Mouse (Mus musculus) urinary bladder, adult 2 months (tissue): ENCODE measurements at regions not wholly inside any gene's neighbourhood (a gene's known extent, or its start where the extent isn't known, plus 50 kb on each side); places are given as distances from the start of the nearest gene placed in this dataset.

ENCODE experiments used
- DNase-seq: peaks from one replicate; pipeline ENCODE4 v3.0.0; 2022; ENCODE audit warnings: low spot score

- no peak for DNase-seq
Observed at GRCm38 (mm10) chr3:50940656-50941055, 283.6 kb upstream of the Noct start.

- no peak for DNase-seq
Observed at GRCm38 (mm10) chr3:50953456-50953855, 270.8 kb upstream of the Noct start.

- DNase-seq, result no peak
Observed at GRCm38 (mm10) chr3:50970386-50970785, 253.9 kb upstream of the Noct start.

DNA sequence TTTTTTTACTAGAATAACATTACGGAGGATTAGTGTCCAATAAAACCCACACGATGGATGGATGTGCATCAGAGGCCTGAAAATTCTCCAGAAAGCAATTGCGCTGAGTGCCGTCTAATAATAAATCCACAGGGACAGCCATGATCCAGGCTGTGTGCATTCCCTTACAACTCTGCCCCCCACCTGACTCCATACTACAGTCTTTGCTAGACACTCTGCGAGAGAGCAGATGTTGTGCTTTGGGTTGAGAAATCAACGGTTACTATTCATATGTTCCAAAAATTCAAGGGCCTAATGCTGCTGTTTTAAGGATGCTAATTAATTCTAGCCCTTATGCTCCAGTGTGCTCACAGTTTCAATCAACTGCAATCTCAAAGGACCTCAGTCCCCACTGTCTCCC, 251.2 kb upstream of the Noct start:
- no peak for DNase-seq

- DNase-seq, result no peak
Observed at GRCm38 (mm10) chr3:50976141-50976780, 248.0 kb upstream of the Noct start.

DNA sequence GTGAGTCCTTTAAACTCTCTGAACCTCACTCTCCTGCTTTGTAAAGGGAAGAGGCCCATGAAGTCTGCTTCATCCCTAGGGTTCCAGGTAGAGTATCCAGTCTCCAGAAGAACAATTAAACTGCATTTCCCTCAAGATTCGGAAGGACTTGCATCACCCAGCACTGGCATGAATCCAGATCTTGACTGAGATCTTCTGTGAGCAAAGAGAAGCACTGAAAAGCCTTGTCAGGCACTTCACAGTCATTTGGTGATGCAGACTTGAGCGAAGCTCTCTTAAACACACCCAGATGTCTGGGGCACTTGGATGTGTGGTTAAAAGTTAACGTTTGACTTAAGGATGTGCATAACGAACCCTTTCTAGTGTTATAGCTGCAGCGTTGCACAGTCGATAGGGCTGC, 247.4 kb upstream of the Noct start:
- no peak for DNase-seq

GRCm38 (mm10) chr3:50978636-50979035, 245.6 kb upstream of the Noct start:
- no peak for DNase-seq

DNA sequence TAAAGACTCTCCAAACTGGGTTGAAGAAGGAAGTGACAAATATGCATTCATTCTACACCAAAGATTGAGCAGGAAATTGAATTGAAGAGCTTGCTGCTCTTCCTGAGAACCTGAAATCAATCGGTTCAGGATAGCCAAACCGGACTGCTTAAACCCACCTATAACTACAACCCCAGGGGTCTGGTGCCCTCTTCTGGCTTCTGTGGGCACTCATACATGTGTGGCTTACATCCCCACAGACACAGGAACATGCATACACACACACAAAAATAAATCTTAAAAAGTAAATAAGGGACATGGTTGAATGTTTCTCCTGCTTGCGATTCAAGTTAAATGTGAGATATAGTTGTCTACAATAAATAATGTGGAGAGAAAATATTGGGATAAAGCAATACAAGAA, 244.7 kb upstream of the Noct start:
- no peak for DNase-seq

DNA sequence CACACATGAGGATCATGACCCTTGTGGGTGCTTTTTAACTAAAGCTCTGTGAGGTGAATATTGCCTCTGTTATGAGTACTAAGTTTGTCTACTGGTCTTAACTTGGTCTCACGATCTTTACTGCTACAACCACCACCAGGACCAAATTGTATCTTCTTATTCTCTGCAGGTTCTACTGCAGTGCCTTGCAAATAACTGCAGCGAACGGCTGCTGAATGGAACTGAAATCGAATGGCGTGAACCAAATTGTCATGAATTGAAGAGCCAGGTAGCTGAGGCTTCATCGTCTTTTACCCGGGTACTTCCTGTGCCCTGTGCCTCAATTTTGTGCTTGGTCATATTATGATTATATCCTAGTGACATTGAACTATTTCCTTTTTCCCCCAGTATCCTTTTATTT, 242.5 kb upstream of the Noct start:
- DNase-seq, result no peak

- no peak for DNase-seq
Observed at GRCm38 (mm10) chr3:50982649-50983048, 241.6 kb upstream of the Noct start.

DNA sequence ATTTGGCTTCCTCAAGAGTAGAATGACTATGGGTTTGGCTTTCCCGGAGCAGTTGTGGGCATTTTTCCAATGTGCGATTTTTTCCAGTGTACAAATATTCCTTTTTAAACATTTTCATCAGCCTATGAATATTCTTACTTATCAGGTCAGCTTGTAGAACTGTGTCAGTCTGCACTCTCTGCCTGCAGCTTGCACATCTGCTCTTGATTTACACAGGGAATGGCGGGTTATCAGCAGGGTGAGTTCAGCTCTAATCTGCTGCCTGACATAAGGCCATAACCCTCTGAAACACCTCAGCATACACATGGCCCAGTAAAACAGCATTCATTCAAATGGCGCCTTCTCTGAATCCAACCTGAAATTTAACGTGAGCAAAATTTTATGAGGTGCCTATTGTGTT, 241.1 kb upstream of the Noct start:
- no peak for DNase-seq

DNA sequence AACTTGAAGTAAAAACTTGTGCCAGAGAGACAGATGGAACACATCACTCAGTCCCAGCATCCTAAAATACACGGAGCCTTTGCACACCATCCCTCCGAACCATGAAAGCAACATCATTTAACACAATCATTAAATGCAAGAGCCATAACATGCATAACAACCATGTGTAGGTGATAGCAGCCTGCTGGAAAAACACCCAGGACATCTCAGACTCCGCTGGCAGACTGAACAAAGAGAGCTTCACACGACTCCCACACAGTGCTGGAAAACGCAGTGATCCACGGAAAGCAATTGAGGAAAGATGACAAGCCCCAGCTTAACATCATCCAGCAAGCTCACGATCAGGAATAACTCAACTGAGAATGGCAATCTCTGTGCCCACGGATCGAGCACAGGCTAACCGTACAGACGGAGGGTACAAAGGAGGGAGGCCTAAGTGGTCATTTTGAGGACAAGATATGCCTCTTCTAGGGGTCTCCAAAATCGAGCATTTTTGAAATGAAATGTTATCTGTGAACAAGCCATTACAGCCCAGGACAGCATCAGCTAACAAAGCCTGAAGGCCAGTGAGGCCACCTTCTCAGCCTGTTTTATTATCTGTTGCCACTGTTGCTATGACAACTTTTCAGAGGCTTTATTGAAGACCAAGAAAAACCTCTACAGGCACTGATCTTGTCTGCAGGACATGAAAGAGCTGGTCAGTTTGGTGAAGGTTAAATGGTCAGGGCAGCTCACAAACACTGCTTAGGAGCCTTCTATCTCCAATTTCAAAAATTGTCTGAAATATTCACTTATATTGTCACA, 240.1 kb upstream of the Noct start:
- DNase-seq, result no peak

DNA sequence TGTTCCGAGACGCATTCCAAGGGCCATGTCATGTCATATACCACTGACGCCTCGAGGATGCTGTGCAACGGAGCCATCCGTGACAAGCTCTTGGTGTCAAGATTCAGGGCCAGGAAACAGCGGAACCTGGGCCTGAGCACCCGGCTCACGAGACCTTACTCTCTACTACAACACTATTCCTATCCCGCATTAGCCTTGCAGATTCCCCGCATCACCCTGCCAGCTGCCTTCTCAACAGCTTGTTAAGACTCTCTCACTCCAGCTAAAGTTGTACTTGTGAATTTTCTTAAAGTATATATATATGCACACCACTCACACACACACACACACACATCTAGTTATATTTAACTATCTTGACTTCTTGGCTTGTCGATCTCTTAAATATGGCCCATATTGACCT, 236.4 kb upstream of the Noct start:
- DNase-seq, result no peak

- no peak for DNase-seq
Observed at GRCm38 (mm10) chr3:50990810-50991209, 233.4 kb upstream of the Noct start.

DNA sequence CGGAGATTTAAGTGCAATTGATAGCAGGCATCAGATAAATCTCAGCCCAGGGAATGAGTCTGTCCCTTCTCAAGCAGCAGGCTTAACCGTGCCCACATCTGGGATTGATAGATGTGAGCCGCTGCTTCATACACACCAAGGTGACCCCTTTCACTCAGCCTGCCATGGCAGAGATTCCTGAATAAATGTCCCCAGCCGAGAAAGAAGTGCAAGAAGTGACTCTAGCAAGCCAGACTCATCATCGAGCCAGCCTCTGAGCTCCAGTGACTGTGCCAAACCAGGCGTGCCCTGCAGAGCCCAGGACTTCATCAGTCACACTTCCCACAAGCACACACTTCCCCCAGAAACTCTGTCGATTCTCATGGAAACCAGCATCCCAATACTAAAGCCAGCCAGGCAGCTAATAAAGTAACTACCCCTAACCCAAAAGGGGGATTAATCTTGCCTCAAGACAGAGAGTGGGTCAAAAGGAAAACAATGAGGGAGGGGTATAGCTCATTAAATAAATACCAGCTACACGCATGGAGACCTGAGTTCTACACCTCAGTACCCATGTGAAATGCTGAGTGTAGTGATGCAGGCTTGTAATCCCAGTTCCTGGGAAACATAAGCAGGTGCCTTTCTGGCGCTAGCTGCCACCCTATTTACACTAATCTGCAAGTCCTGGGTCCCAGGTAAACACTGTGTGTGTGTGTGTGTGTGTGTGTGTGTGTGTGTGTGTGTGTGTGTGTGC, 231.5 kb upstream of the Noct start:
- DNase-seq, result no peak

DNA sequence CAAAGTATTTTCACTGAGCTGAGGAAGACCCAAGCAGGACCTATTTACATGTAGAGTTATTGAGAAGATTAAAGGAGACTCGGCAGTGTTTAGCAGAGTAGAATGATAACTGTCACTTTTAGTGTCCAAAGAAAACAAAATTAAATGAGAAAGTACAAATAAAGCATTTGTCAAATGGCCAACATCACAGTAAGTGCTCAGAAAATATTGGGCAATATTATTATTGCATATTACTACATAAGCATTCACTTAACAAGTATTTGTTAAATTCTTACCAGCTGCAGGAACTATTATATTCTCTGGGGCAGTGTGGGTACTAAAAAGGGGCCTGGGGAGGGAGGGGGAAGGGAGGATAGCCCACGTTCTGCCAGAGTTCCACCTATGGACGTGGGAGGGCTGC, 224.5 kb upstream of the Noct start:
- no peak for DNase-seq

DNA sequence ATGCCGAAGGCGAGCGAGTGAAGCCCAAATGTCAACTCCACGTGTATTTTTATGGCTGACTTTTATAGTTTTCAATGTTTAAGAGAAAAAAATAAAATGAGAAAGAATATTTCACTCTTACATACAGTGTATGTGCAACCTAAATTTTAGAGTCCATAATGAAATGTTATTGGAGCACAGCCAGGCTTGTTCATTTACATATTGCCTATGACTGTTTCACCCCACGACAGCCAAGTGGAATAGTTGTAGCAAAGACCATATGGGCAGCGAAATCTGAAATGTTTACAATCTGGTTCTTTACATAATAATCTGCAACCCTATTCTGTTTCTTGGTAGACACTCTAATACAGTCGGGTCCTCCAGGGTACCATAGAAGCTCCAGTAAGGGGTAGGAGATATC, 223.3 kb upstream of the Noct start:
- no peak for DNase-seq

GRCm38 (mm10) chr3:51002662-51003061, 221.6 kb upstream of the Noct start:
- DNase-seq, result no peak

DNA sequence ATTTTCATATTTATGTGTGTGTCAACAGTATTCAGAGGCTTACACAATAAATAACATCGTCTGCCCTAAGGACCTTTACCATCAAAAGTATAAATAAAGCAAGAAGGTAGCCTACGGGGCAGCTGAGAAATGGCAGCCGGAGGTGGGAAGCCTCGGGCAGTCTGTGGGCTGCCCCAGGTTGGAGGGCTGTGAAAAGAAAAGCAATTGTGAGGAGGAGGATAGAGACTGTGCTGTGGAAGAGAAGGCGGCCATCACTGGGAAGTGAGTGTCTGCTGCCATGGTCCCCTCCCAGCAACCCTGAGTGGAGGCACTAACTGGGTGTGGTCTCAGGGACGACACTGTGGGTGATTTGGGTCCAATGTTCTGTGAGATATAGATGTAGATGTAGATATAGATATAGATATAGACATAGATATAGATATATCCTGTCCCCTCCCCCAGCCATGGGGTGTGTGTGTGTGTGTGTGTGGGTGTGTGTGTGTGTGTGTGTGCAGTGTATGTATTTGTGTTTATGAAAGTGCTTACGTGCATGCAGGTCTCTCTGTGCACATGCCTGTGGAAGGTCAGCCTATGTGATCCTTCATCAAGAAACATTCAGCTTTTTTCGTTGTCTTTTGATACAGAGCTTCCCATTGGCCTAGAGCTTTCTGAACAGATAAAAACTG, 220.6 kb upstream of the Noct start:
- DNase-seq, result no peak

- no peak for DNase-seq
Observed at GRCm38 (mm10) chr3:51004216-51004615, 220.0 kb upstream of the Noct start.

- no peak for DNase-seq
Observed at GRCm38 (mm10) chr3:51009098-51009497, 215.1 kb upstream of the Noct start.

DNA sequence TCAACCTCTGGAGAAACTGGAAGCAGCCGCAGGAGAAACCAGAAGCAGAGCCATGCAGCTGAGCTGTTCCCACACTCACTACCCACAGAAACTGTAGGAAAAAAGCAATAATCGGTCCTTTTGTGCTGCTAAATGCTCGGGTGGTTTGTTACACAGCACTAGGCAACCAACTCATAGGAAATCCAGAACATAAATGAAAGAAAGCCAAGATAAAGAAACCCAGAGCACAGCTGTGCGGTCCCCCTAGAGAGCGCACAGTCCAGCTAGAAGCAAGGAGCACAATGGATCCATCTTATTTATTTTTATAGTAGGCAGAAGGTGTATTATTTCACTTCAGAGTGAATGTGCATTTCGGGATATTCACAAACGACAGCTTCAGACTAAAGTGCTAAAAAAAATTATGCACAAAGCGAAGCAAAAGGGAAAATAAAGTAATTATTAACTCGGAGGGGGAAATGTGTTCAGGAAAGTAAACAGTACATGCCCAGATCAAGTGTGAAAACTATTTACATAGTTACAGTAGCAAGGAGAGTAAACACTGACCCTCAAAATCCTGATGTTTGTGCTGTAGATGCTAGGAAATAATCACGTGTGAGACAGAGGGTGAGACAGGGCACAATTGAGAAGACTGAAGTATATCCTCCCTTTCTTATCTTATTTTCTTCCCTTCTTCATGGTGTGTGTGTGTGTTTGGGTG, 204.4 kb upstream of the Noct start:
- DNase-seq, result no peak
